Mouse (Mus musculus) C2C12 (cell line): ENCODE results near the gene Pla2g4a.

Experiments used
- CEBPB ChIP-seq: IDR thresholded peaks from one replicate; pipeline ENCODE4 v1.6.1; 2011; ENCODE audit warnings: low read depth, mild to moderate bottlenecking, control low read depth, moderate library complexity
- CTCF ChIP-seq: IDR thresholded peaks from one replicate; pipeline ENCODE4 v1.5.1; 2011; ENCODE audit not compliant: control insufficient read depth, insufficient read depth, insufficient read length
- FOSL1 ChIP-seq: IDR thresholded peaks from one replicate; pipeline ENCODE4 v1.8.0; 2011; ENCODE audit warnings: mild to moderate bottlenecking, low read length; ENCODE audit not compliant: poor library complexity, insufficient read depth, severe bottlenecking
- MAX ChIP-seq: IDR thresholded peaks from one replicate; pipeline ENCODE4 v1.6.1; 2011; ENCODE audit warnings: mild to moderate bottlenecking, control low read depth
- MYOD1 ChIP-seq: IDR thresholded peaks from one replicate; pipeline ENCODE4 v1.6.1; 2011; ENCODE audit warnings: low read depth; ENCODE audit not compliant: control insufficient read depth, insufficient read length
- USF1 ChIP-seq: IDR thresholded peaks from one replicate; pipeline ENCODE4 v1.6.1; 2011; ENCODE audit warnings: low read depth, mild to moderate bottlenecking, control low read depth, moderate library complexity

GRCm38 (mm10) chr1:149841845-149842244, 119.2 kb downstream of the Pla2g4a start:
- no peak for TF ChIP-seq CTCF
- no peak for TF ChIP-seq FOSL1
- TF ChIP-seq USF1 = no peak
- TF ChIP-seq CEBPB = no peak
- no peak for TF ChIP-seq MAX
- TF ChIP-seq MYOD1 = no peak
